Mouse (Mus musculus) erythroblast, embryonic 14.5 days (primary cell): Measurements from ENCODE around the gene Gng5. TPM values are rescaled to one million over a fixed set of nuclear protein-coding genes. Genes with fewer than 3 reads are reported as not detected.

Experiments
- H3K27me3 ChIP-seq: 2 replicates; pipeline ENCODE4 v1.6.1; 2012; ENCODE audit warnings: inconsistent platforms; ENCODE audit not compliant: control insufficient read depth
- H3K36me3 ChIP-seq: 2 replicates; pipeline ENCODE4 v1.6.1; 2012; ENCODE audit warnings: mild to moderate bottlenecking, inconsistent platforms; ENCODE audit not compliant: control insufficient read depth
- H3K4me1 ChIP-seq: 2 replicates; pipeline ENCODE4 v1.6.1; 2012; ENCODE audit warnings: inconsistent platforms; ENCODE audit not compliant: control insufficient read depth
- H3K4me3 ChIP-seq: replicated peaks from 2 replicates; pipeline ENCODE3; 2012; ENCODE audit warnings: moderate library complexity, mild to moderate bottlenecking, inconsistent platforms
- H3K9me3 ChIP-seq: 2 replicates; pipeline ENCODE4 v1.6.1; 2012; ENCODE audit warnings: low read length, inconsistent platforms, mixed read lengths; ENCODE audit not compliant: control insufficient read depth
- GATA1 ChIP-seq: IDR thresholded peaks from 2 replicates; pipeline ENCODE4 v1.6.1; 2012; ENCODE audit warnings: low read length, inconsistent platforms, mixed read lengths
- TAL1 ChIP-seq: IDR thresholded peaks from 3 replicates; pipeline ENCODE4 v1.6.1; 2012; ENCODE audit warnings: low read length, inconsistent platforms, mixed read lengths
- polyA plus RNA-seq: library from polyadenylated mRNA; stranded (reverse); fragments of >175 nt; gene quantifications from 2 replicates; pipeline ENCODE4 v1.2.3, GENCODE M21; 2012

Gng5 gene
- polyA plus RNA-seq, 1 experiment, result 22.7 TPM

- H3K27me3 ChIP-seq, result no peaks in the 10 kb centered on the region
- no peaks in the 10 kb centered on the region for H3K36me3 ChIP-seq
- H3K4me3 ChIP-seq, result no peak overlapping the region
- no peaks in the 10 kb centered on the region for H3K9me3 ChIP-seq
- TF ChIP-seq TAL1 (no peak), GATA1 (no peak)
- H3K4me1 ChIP-seq, result peaks cover 11% of the 10 kb centered on the region
These were observed 4.7 kb upstream of the Gng5 start for GRCm38 (mm10) chr3:146494941-146495340.

GRCm38 (mm10) chr3:146498989-146499388 is 618 bp upstream of the Gng5 start:
- TF ChIP-seq GATA1, result no peak
- TF ChIP-seq TAL1, result no peak
- H3K4me3 ChIP-seq, result peak overlapping the region; percentile 93
- H3K9me3 ChIP-seq, result no peaks in the 10 kb centered on the region
- peaks cover 37% of the 10 kb centered on the region for H3K4me1 ChIP-seq
- peaks cover 26% of the 10 kb centered on the region for H3K36me3 ChIP-seq
- no peaks in the 10 kb centered on the region for H3K27me3 ChIP-seq

GRCm38 (mm10) chr3:146500003-146500809 is 599 bp downstream of the Gng5 start:
- H3K4me1 ChIP-seq, result peaks cover 37% of the 10 kb centered on the region
- H3K9me3 ChIP-seq, result no peaks in the 10 kb centered on the region
- H3K27me3 ChIP-seq, result no peaks in the 10 kb centered on the region
- TF ChIP-seq TAL1, result no peak
- TF ChIP-seq GATA1, result no peak
- H3K4me3 ChIP-seq, result peak overlapping the region; percentile 93
- peaks cover 39% of the 10 kb centered on the region for H3K36me3 ChIP-seq

GRCm38 (mm10) chr3:146500810-146501201 is 1.2 kb downstream of the Gng5 start:
- H3K4me3 ChIP-seq, result peak overlapping the region; percentile 93
- H3K36me3 ChIP-seq, result peaks cover 45% of the 10 kb centered on the region
- H3K4me1 ChIP-seq, result peaks cover 37% of the 10 kb centered on the region
- no peaks in the 10 kb centered on the region for H3K27me3 ChIP-seq
- no peaks in the 10 kb centered on the region for H3K9me3 ChIP-seq
- TF ChIP-seq TAL1, result no peak
- no peak for TF ChIP-seq GATA1

- TF ChIP-seq TAL1 (no peak), GATA1 (no peak)
- peaks cover 53% of the 10 kb centered on the region for H3K36me3 ChIP-seq
- H3K4me3 ChIP-seq, result peak overlapping the region; percentile 93
- no peaks in the 10 kb centered on the region for H3K9me3 ChIP-seq
- H3K4me1 ChIP-seq, result peaks cover 37% of the 10 kb centered on the region
- H3K27me3 ChIP-seq, result no peaks in the 10 kb centered on the region
These were observed 2.1 kb downstream of the Gng5 start for GRCm38 (mm10) chr3:146501601-146502123.

GRCm38 (mm10) chr3:146506711-146507110 is 7.1 kb downstream of the Gng5 start:
- Histone ChIP-seq H3K9me3 (no peaks in the 10 kb centered on the region), H3K4me1 (peaks cover 11% of the 10 kb centered on the region), H3K36me3 (peaks cover 100% of the 10 kb centered on the region), H3K4me3 (no peak overlapping the region), H3K27me3 (no peaks in the 10 kb centered on the region)
- TF ChIP-seq GATA1 (no peak), TAL1 (no peak)

- Histone ChIP-seq H3K9me3 (no peaks in the 10 kb centered on the region), H3K4me3 (peak overlapping the region; percentile 97), H3K4me1 (peaks cover 25% of the 10 kb centered on the region), H3K36me3 (peaks cover 35% of the 10 kb centered on the region), H3K27me3 (no peaks in the 10 kb centered on the region; the same call in 1 of the 2 replicates)
- TF ChIP-seq GATA1 (no peak), TAL1 (no peak)
These were observed 20.7 kb downstream of the Gng5 start for GRCm38 (mm10) chr3:146520226-146520797.

- H3K4me3 ChIP-seq, result peak within 1 kb of the TSS; percentile 97
- H3K9me3 ChIP-seq, result no peaks in the 10 kb centered on the region
- H3K4me1 ChIP-seq, result peaks cover 25% of the 10 kb centered on the region
- H3K27me3 ChIP-seq, result peaks cover 2% of the 10 kb centered on the region
- peaks cover 29% of the 10 kb centered on the region for H3K36me3 ChIP-seq
- TF ChIP-seq GATA1 (no peak), TAL1 (no peak)
These were observed 21.4 kb downstream of the Gng5 start, which contains the start of gene Rpf1 for GRCm38 (mm10) chr3:146520798-146521651. Gene Rpf1, minus strand, starts transcription at chr3:146521429.

GRCm38 (mm10) chr3:146521652-146522020 is 22.0 kb downstream of the Gng5 start:
- H3K4me1 ChIP-seq, result peaks cover 25% of the 10 kb centered on the region
- no peaks in the 10 kb centered on the region for H3K9me3 ChIP-seq
- H3K4me3 ChIP-seq, result peak overlapping the region; percentile 97
- TF ChIP-seq TAL1 (no peak), GATA1 (no peak)
- peaks cover 25% of the 10 kb centered on the region for H3K36me3 ChIP-seq
- peaks cover 2% of the 10 kb centered on the region for H3K27me3 ChIP-seq
